Comparison of ENCODE assay signal across 2 mouse cellular contexts in genomic region chr2:177324257-177324733, GRCm38 (mm10). TPM values are rescaled to one million over a fixed set of nuclear protein-coding genes. Genes with fewer than 3 reads are reported as not detected.
"Had no signal": no experiment of that assay in that cellular context is flagged by ENCODE, and none has a peak within 500 bp of the region (broad histone marks: within the 10 kb centered on the region; RNA-seq: fewer than 3 reads in every experiment).

Gene Gm14412 (minus strand): TSS chr2:177324307.

RNA-seq across cellular contexts. Expression of gene Gm14412, which starts in this region (rescaled TPM):
- total RNA-seq: megakaryocyte, adult 5-6 weeks had no signal
- polyA plus RNA-seq: small intestine, adult 2 months had no signal
